Mouse (Mus musculus) R1 (cell line): ENCODE results near the gene Fmnl2.

Experiments
- DNase-seq: peaks from one replicate; pipeline ENCODE4 v3.0.0-alpha.2; 2018; ENCODE audit warnings: low read depth, low spot score

The Fmnl2 gene

DNA sequence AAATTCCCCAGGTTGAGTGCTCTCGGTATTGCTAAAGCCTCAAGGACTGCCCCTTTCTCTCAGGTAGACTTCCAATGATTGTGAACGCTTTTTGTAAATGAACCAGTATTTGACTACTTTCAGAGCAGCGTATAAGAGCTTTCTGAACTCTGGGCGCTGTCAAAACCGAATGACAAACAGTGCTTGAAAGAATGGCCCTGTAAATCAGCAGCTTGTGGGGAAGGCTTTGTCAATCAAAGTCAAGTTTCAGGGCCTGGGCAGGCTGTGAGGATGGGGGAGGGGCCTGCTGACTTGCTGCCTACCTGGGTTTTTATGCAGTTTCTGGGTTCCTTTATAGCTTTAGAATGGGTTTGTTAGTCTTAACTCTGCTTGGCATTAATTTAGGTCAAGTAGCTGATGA lies 56.1 kb downstream of the Fmnl2 start:
- peak; percentile 76 for DNase-seq

GRCm38 (mm10) chr2:52915536-52915935 lies 57.9 kb downstream of the Fmnl2 start:
- peak; percentile 66 for DNase-seq

DNA sequence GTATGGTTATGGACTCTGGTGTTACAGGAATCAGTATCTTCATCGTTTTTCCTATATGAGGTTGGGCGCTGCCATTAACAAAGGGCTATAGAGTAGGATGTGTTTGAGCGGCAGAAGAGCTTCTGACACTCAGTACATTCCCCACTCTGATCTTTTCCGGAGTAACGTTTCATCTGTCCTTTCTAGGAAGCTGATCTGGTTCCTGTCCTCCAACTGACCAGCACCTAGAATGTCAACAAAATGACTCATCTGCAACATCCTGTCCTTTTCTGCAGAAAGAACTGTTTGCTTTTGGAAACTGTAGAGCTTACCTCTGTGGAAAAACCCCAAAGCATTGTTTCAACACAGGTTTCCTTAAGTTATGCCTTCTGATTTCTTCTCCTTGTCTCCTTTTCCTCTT lies 60.4 kb downstream of the Fmnl2 start:
- no peak for DNase-seq

- no peak for DNase-seq
Measured at GRCm38 (mm10) chr2:52920701-52921435, 63.2 kb downstream of the Fmnl2 start.

GRCm38 (mm10) chr2:52925062-52925461 lies 67.4 kb downstream of the Fmnl2 start:
- no peak for DNase-seq

- no peak for DNase-seq
Measured at GRCm38 (mm10) chr2:52927381-52927780, 69.7 kb downstream of the Fmnl2 start.

- no peak for DNase-seq
Measured at GRCm38 (mm10) chr2:52927858-52928301, 70.2 kb downstream of the Fmnl2 start.

DNA sequence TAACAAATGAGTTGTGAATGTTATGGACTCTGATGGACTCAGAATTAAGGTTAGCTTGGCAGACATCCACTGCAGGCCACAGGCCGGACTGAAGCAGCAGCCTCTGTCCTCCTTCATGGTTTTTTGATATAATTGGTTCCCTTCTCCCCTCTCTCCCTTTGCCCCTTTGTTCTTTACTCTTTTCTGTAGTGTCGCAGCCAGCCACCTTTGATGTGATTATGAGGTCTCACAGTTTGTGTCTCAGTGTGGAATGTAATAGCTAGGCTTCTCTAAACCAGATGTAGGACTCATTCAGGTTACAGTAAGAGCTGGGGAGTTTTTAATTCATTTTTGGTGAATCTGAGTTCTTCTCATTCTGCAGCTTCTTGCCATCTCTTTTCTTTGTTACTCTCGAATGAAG lies 70.7 kb downstream of the Fmnl2 start:
- DNase-seq: no peak

- DNase-seq: no peak
Measured at GRCm38 (mm10) chr2:52930106-52930868, 72.6 kb downstream of the Fmnl2 start.

DNA sequence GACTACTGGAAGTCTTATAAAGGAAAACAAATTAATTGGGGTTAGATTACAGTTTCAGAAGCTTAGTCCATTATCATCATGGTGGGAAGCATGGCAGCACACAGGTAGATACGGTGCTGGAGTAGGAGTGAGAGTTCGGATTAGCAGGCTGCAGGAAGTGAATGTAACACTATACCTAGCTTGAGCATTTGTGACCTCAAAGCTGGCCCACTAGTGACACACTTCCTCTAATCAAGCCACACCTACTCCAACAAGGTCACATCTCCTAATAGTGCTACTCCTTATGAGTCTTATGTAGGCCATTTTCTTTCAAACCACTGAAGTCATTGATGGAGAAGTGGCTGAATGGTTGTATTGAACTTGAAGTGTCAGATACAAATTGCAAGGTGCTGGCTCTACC lies 73.7 kb downstream of the Fmnl2 start:
- no peak for DNase-seq

DNA sequence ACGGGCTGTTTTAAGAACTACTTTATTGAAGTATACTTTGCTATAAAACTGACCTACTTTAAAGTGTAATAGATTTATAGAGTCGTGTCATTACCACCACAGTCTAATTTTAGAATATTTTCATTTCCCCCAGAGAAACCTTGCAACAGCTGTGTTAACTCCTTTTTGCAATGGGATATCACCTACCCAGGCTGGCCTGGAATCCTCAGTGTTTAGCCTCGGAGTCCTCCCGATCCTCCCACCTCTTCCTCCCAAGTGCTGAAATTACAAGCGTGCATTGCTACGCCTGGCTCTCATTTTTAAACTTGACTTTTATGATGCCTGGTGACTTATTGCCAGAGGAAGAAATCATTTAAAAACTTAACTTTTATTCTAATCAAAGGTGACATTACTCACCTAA lies 78.2 kb downstream of the Fmnl2 start:
- DNase-seq: no peak

- DNase-seq: peak; percentile 41
Measured at GRCm38 (mm10) chr2:52938351-52939074, 80.9 kb downstream of the Fmnl2 start.

DNA sequence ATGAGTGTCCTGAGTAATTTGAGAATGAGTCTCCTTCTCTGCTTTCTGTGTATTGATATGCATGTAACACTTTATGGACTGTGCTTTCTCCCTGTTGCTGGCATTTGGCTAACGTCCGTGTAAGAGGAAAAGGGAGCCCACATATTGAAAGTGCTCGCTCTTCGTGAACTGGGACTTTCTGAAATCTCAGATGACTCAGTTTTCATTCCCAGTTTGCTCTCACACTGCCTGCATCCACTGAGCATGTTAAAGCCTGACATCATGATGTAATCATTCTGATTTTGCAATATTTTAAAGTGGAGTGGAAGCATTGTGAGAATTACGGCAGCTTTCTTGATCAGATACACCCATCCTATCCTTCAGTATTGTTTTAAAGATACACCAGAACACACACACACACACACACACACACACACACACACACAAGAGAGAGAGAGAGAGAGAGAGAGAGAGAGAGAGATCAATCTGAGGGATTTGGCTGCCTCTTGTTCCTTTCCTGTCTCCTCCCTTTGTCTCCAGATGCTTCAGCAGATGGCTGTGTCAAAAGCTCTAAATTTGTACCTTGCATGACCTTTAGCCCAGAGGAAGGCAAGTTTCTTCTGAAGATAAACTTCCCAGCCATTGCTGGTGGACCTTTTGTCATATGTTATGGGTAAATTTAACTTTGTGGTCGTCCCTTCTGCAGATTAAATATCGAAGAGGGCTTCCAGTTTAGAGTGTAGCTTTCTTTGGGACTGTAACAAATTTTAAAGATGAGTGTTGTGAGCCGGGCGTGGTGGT lies 86.2 kb downstream of the Fmnl2 start:
- peak; percentile 52 for DNase-seq

DNA sequence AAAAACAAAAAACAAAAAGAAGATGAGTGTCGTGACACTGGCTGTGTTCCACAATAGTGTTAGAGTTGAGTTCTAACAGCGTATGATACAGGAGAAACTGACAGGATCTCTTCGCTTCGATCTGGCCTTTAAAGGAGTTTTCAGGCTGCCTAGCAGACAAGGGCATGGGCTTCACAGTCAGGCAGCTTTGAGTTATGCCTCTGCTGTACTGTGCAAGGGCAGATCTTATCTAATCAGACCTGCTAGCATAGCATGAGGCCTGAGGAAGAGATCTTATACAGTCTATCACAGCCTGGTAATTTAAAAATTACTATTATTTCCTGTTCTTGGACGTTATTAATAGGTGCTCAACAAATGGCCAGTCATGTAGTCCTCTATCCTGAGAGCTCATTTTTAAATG lies 86.9 kb downstream of the Fmnl2 start:
- no peak for DNase-seq

- DNase-seq: no peak
Measured at GRCm38 (mm10) chr2:52946074-52946473, 88.4 kb downstream of the Fmnl2 start.

DNA sequence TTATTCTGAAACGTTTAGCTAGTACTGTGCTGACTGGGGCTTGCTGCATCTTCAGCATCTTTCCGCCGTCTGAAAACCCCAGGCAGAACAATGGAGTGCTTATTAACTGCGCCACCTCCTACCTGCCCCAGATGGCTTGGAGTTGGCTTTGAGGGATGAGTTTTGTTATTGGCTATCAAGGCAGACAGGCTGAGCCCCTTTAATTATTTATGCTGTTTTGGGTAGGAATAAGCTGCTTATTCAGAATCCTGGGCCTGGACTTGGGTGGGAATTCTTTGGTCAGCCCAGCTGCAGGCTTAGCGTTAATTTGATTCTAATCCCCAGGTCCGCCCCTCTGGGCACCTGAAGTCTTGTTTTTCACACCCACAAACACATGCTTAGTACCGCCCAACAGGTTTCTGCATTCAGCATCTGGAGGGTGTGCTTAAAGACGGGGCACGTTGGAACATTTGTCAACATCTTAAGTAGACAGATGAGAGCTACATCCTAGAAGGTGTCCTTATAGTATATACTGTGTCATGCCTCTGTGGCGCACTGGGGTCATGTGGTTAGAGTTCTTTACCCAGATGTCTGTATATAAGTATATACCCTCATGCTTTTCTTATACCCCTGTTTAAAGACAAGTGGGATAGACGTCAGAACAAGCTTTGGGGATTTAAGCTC lies 89.0 kb downstream of the Fmnl2 start:
- DNase-seq: no peak

DNA sequence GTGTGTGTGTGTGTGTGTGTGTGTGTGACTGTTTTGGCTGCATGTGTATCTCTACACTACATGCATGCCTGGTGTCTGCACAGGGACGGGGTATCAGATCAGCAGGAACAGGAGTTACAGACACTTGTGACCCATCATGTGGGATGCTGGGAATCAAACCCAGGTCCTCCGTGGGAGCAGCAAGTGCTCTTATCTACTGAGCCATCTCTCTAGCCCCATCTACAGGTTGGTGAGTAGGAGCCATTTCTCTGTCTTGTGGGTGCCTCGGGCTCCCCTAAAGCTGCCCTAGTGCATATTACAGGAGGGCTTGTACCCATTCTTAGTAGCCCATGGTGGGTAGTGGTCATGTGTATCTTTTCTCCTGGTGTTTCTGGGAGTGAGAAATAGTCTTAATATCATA lies 90.7 kb downstream of the Fmnl2 start:
- DNase-seq: peak; percentile 66

- DNase-seq: peak; percentile 67
Measured at GRCm38 (mm10) chr2:52949556-52949955, 91.9 kb downstream of the Fmnl2 start.

- DNase-seq: no peak
Measured at GRCm38 (mm10) chr2:52950226-52950625, 92.6 kb downstream of the Fmnl2 start.

- no peak for DNase-seq
Measured at GRCm38 (mm10) chr2:52952202-52952730, 94.6 kb downstream of the Fmnl2 start.

- peak; percentile 96 for DNase-seq
Measured at GRCm38 (mm10) chr2:52955090-52955489, 97.4 kb downstream of the Fmnl2 start.
